Mouse (Mus musculus): ENCODE data around the gene Cdk5. TPM values are rescaled to one million over a fixed set of nuclear protein-coding genes. Genes with fewer than 3 reads are reported as not detected.

Gene Cdk5
- polyA plus RNA-seq, 1 experiment from 2014 or later = 58.1 TPM

GRCm38 (mm10) chr5:24385887-24386550, 37.3 kb downstream of the Cdk5 start:
- Histone ChIP-seq H3K9me3 (ENCODE audit: control insufficient read depth, low read length) (no peaks in the 10 kb centered on the region), H3K27ac (ENCODE audit: low read depth, low read length) (no peak overlapping the region), H3K27me3 (ENCODE audit: control insufficient read depth, insufficient read depth, low read length) (peaks cover 31% of the 10 kb centered on the region), H3K4me3 (ENCODE audit: low read depth, low read length) (no peak overlapping the region), H3K36me3 (ENCODE audit: control insufficient read depth, insufficient read depth, low read length) (no peaks in the 10 kb centered on the region), H3K4me2 (no peak overlapping the region), H3K9ac (ENCODE audit: low read length) (no peak overlapping the region), H3K4me1 (ENCODE audit: control insufficient read depth, insufficient read depth, low read length) (peaks cover 30% of the 10 kb centered on the region)
- no peak for DNase-seq (ENCODE audit: low spot score, missing footprints)
- 79% methylated on average over 10 of the region's 10 CpGs for WGBS
- ATAC-seq (ENCODE audit: low FRiP score) = no peak

- DNase-seq (ENCODE audit: low spot score, missing footprints) = no peak
- Histone ChIP-seq H3K27ac (ENCODE audit: low read depth, low read length) (no peak overlapping the region), H3K9ac (ENCODE audit: low read length) (no peak overlapping the region), H3K27me3 (ENCODE audit: control insufficient read depth, insufficient read depth, low read length) (peaks cover 31% of the 10 kb centered on the region), H3K9me3 (ENCODE audit: control insufficient read depth, low read length) (no peaks in the 10 kb centered on the region), H3K4me2 (no peak overlapping the region), H3K4me3 (ENCODE audit: low read depth, low read length) (no peak overlapping the region), H3K36me3 (ENCODE audit: control insufficient read depth, insufficient read depth, low read length) (no peaks in the 10 kb centered on the region), H3K4me1 (ENCODE audit: control insufficient read depth, insufficient read depth, low read length) (peaks cover 30% of the 10 kb centered on the region)
- WGBS = 94% methylated on average over 5 of the region's 5 CpGs
- ATAC-seq (ENCODE audit: low FRiP score) = no peak
Measured at GRCm38 (mm10) chr5:24385374-24385773, 38.0 kb downstream of the Cdk5 start.

GRCm38 (mm10) chr5:24384407-24384806, 38.9 kb downstream of the Cdk5 start:
- H3K36me3 ChIP-seq (ENCODE audit: control insufficient read depth, insufficient read depth, low read length) = no peaks in the 10 kb centered on the region
- H3K4me1 ChIP-seq (ENCODE audit: control insufficient read depth, insufficient read depth, low read length) = peaks cover 28% of the 10 kb centered on the region
- no peak overlapping the region for H3K9ac ChIP-seq (ENCODE audit: low read length)
- no peak for DNase-seq (ENCODE audit: low spot score, missing footprints)
- H3K4me3 ChIP-seq (ENCODE audit: low read depth, low read length) = no peak overlapping the region
- H3K27me3 ChIP-seq (ENCODE audit: control insufficient read depth, insufficient read depth, low read length) = peaks cover 31% of the 10 kb centered on the region
- WGBS = 70% methylated on average over 6 of the region's 6 CpGs
- H3K4me2 ChIP-seq = no peak overlapping the region
- H3K9me3 ChIP-seq (ENCODE audit: control insufficient read depth, low read length) = no peaks in the 10 kb centered on the region
- ATAC-seq (ENCODE audit: low FRiP score) = no peak
- no peak overlapping the region for H3K27ac ChIP-seq (ENCODE audit: low read depth, low read length)

GRCm38 (mm10) chr5:24383026-24383859, 40.1 kb downstream of the Cdk5 start:
- H3K4me1 ChIP-seq (ENCODE audit: control insufficient read depth, insufficient read depth, low read length) = peaks cover 26% of the 10 kb centered on the region
- ATAC-seq (ENCODE audit: low FRiP score) = peak; percentile 87
- peaks cover 22% of the 10 kb centered on the region for H3K27me3 ChIP-seq (ENCODE audit: control insufficient read depth, insufficient read depth, low read length)
- H3K9me3 ChIP-seq (ENCODE audit: control insufficient read depth, low read length) = no peaks in the 10 kb centered on the region
- H3K9ac ChIP-seq (ENCODE audit: low read length) = peak overlapping the region; percentile 58
- H3K36me3 ChIP-seq (ENCODE audit: control insufficient read depth, insufficient read depth, low read length) = no peaks in the 10 kb centered on the region
- H3K4me3 ChIP-seq (ENCODE audit: low read depth, low read length) = peak overlapping the region; percentile 39
- WGBS = under 1% methylated on average over 34 of the region's 34 CpGs
- DNase-seq (ENCODE audit: low spot score, missing footprints) = peak; percentile 99
- H3K27ac ChIP-seq (ENCODE audit: low read depth, low read length) = no peak overlapping the region
- H3K4me2 ChIP-seq = peak overlapping the region; percentile 67

- 84% methylated on average over 2 of the region's 2 CpGs for WGBS
- Histone ChIP-seq H3K9ac (ENCODE audit: low read length) (no peak overlapping the region), H3K9me3 (ENCODE audit: control insufficient read depth, low read length) (no peaks in the 10 kb centered on the region), H3K27ac (ENCODE audit: low read depth, low read length) (no peak overlapping the region), H3K27me3 (ENCODE audit: control insufficient read depth, insufficient read depth, low read length) (peaks cover 9% of the 10 kb centered on the region), H3K4me3 (ENCODE audit: low read depth, low read length) (no peak overlapping the region), H3K4me1 (ENCODE audit: control insufficient read depth, insufficient read depth, low read length) (peaks cover 16% of the 10 kb centered on the region), H3K4me2 (no peak overlapping the region), H3K36me3 (ENCODE audit: control insufficient read depth, insufficient read depth, low read length) (no peaks in the 10 kb centered on the region)
- ATAC-seq (ENCODE audit: low FRiP score) = no peak
- no peak for DNase-seq (ENCODE audit: low spot score, missing footprints)
Measured at GRCm38 (mm10) chr5:24381988-24382387, 41.3 kb downstream of the Cdk5 start.

- Histone ChIP-seq H3K27ac (ENCODE audit: low read depth, low read length) (no peak overlapping the region), H3K36me3 (ENCODE audit: control insufficient read depth, insufficient read depth, low read length) (no peaks in the 10 kb centered on the region), H3K27me3 (ENCODE audit: control insufficient read depth, insufficient read depth, low read length) (peaks cover 4% of the 10 kb centered on the region; the same call in 1 of the 2 replicates), H3K4me3 (ENCODE audit: low read depth, low read length) (no peak overlapping the region), H3K4me2 (no peak overlapping the region), H3K9me3 (ENCODE audit: control insufficient read depth, low read length) (no peaks in the 10 kb centered on the region), H3K9ac (ENCODE audit: low read length) (no peak overlapping the region), H3K4me1 (ENCODE audit: control insufficient read depth, insufficient read depth, low read length) (peaks cover 12% of the 10 kb centered on the region)
- no peak for ATAC-seq (ENCODE audit: low FRiP score)
- 78% methylated on average over 6 of the region's 6 CpGs for WGBS
- DNase-seq (ENCODE audit: low spot score, missing footprints) = no peak
Measured at GRCm38 (mm10) chr5:24381486-24381885, 41.8 kb downstream of the Cdk5 start.

- DNase-seq (ENCODE audit: low spot score, missing footprints) = no peak
- H3K4me3 ChIP-seq (ENCODE audit: low read depth, low read length) = no peak overlapping the region
- H3K4me1 ChIP-seq (ENCODE audit: control insufficient read depth, insufficient read depth, low read length) = peaks cover 12% of the 10 kb centered on the region
- WGBS = 85% methylated on average over 4 of the region's 4 CpGs
- no peaks in the 10 kb centered on the region for H3K9me3 ChIP-seq (ENCODE audit: control insufficient read depth, low read length)
- ATAC-seq (ENCODE audit: low FRiP score) = no peak
- H3K9ac ChIP-seq (ENCODE audit: low read length) = no peak overlapping the region
- no peak overlapping the region for H3K4me2 ChIP-seq
- H3K27ac ChIP-seq (ENCODE audit: low read depth, low read length) = no peak overlapping the region
- no peaks in the 10 kb centered on the region for H3K36me3 ChIP-seq (ENCODE audit: control insufficient read depth, insufficient read depth, low read length)
- H3K27me3 ChIP-seq (ENCODE audit: control insufficient read depth, insufficient read depth, low read length) = no peaks in the 10 kb centered on the region
Measured at GRCm38 (mm10) chr5:24380499-24380898, 42.8 kb downstream of the Cdk5 start.

GRCm38 (mm10) chr5:24379501-24379900, 43.8 kb downstream of the Cdk5 start:
- DNase-seq (ENCODE audit: low spot score, missing footprints) (no peak), ATAC-seq (ENCODE audit: low FRiP score) (no peak)
- no peaks in the 10 kb centered on the region for H3K9me3 ChIP-seq (ENCODE audit: control insufficient read depth, low read length)
- no peak overlapping the region for H3K4me3 ChIP-seq (ENCODE audit: low read depth, low read length)
- no peak overlapping the region for H3K27ac ChIP-seq (ENCODE audit: low read depth, low read length)
- H3K4me2 ChIP-seq = no peak overlapping the region
- H3K9ac ChIP-seq (ENCODE audit: low read length) = no peak overlapping the region
- no peaks in the 10 kb centered on the region for H3K27me3 ChIP-seq (ENCODE audit: control insufficient read depth, insufficient read depth, low read length)
- H3K4me1 ChIP-seq (ENCODE audit: control insufficient read depth, insufficient read depth, low read length) = peaks cover 12% of the 10 kb centered on the region
- no peaks in the 10 kb centered on the region for H3K36me3 ChIP-seq (ENCODE audit: control insufficient read depth, insufficient read depth, low read length)
- WGBS = 84% methylated on average over 4 of the region's 4 CpGs

- Histone ChIP-seq H3K4me2 (no peak overlapping the region), H3K9ac (ENCODE audit: low read length) (no peak overlapping the region), H3K4me1 (ENCODE audit: control insufficient read depth, insufficient read depth, low read length) (peaks cover 8% of the 10 kb centered on the region), H3K27ac (ENCODE audit: low read depth, low read length) (no peak overlapping the region), H3K4me3 (ENCODE audit: low read depth, low read length) (no peak overlapping the region), H3K36me3 (ENCODE audit: control insufficient read depth, insufficient read depth, low read length) (no peaks in the 10 kb centered on the region), H3K27me3 (ENCODE audit: control insufficient read depth, insufficient read depth, low read length) (no peaks in the 10 kb centered on the region), H3K9me3 (ENCODE audit: control insufficient read depth, low read length) (no peaks in the 10 kb centered on the region)
- DNase-seq (ENCODE audit: low spot score, missing footprints) (no peak), ATAC-seq (ENCODE audit: low FRiP score) (no peak)
- 83% methylated on average over 2 of the region's 2 CpGs for WGBS
Measured at GRCm38 (mm10) chr5:24378700-24379099, 44.6 kb downstream of the Cdk5 start.

All from midbrain, embryonic 11.5 days (tissue).